Mouse (Mus musculus): ENCODE results near the gene Gm16427. TPM values are rescaled to one million over a fixed set of nuclear protein-coding genes. Genes with fewer than 3 reads are reported as not detected.
"Not testable (repeated sequence)": the region's sequence is repeated elsewhere in the genome, so short reads cannot be mapped to it uniquely, and the experiment has no call there.

Gm16427 gene
- not detected in 2 replicates for polyA plus RNA-seq (2016; fragmentation: Nextera tagmentation; extraction: Ambion mirVana)

DNA sequence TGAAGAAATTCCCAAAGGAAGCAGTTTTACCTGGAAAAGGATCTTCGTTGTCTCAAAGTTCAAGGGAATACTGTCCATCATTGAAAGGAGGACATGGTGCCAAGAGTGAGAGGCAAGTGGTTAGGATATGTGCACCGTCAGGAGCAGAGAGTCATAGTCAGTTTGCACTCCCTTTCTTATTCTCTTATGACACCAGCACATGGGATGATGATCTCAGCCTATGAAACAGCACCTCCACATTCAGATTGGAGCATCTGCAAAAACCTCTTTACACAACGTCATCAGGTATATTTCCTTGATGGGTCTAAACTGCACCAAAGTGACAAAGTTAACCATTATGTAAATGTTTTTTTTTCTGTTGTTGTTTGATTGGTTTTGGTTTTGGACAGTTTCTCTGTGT, at the start of gene Gm16427:
Gm16427 (minus strand) TSS at position 101 of the 400 bp plus-strand sequence.
- H3K9me3 ChIP-seq; H3K4me3 ChIP-seq; ATAC-seq (ENCODE audit: low FRiP score, low read depth); H3K36me3 ChIP-seq; H3K4me1 ChIP-seq; H3K9ac ChIP-seq; H3K4me2 ChIP-seq (replicated peaks); H3K27me3 ChIP-seq (replicated peaks); H3K27ac ChIP-seq: not testable (repeated sequence)
- WGBS, result 85% methylated on average over 2 of the region's 3 CpGs

Other genes with a start within 250 kb of the Gm16427 start
- gene C87414, start 131.4 kb upstream of the Gm16427 start, polyA plus RNA-seq (2016; fragmentation: Nextera tagmentation; extraction: Ambion mirVana), result not detected in 2 replicates

All from neural tube, embryonic 12.5 days (tissue).